Mouse (Mus musculus): ENCODE measurements around the gene Gm8909. TPM values are rescaled to one million over a fixed set of nuclear protein-coding genes. Genes with fewer than 3 reads are reported as not detected.
"Not testable (repeated sequence)": the region's sequence is repeated elsewhere in the genome, so short reads cannot be mapped to it uniquely, and the experiment has no call there.

The Gm8909 gene
- polyA plus RNA-seq, 1 experiment from 2014 or later: 3.0 TPM

- H3K9ac ChIP-seq (replicated peaks; ENCODE audit: low read depth, low read length); H3K27ac ChIP-seq (ENCODE audit: low read length); ATAC-seq (ENCODE audit: insufficient number of reproducible peaks, insufficient read depth, low FRiP score, low read depth); H3K9me3 ChIP-seq (ENCODE audit: control insufficient read depth, low read depth, low read length); H3K4me1 ChIP-seq (ENCODE audit: control insufficient read depth, insufficient read depth, low read length); H3K36me3 ChIP-seq (ENCODE audit: control insufficient read depth, insufficient read depth, low read length): not testable (repeated sequence)
- WGBS: under 1% methylated on average over 33 of the region's 36 CpGs
- peak overlapping the region; percentile 46 for H3K4me2 ChIP-seq (replicated peaks; ENCODE audit: low read depth, low read length)
- peaks cover 17% of the 10 kb centered on the region; the same call in 1 of the 2 replicates for H3K27me3 ChIP-seq (ENCODE audit: control insufficient read depth, insufficient read depth, low read length)
- peak overlapping the region; percentile 27 for H3K4me3 ChIP-seq (ENCODE audit: low read depth, low read length)
Observed at GRCm38 (mm10) chr17:36157782-36158181, 10.6 kb downstream of the Gm8909 start.

GRCm38 (mm10) chr17:36154271-36155149, 13.8 kb downstream of the Gm8909 start:
- Histone ChIP-seq H3K27ac (ENCODE audit: low read length) (no peak overlapping the region), H3K4me1 (ENCODE audit: control insufficient read depth, insufficient read depth, low read length) (no peaks in the 10 kb centered on the region), H3K9ac (replicated peaks; ENCODE audit: low read depth, low read length) (no peak overlapping the region), H3K9me3 (ENCODE audit: control insufficient read depth, low read depth, low read length) (no peaks in the 10 kb centered on the region), H3K4me2 (replicated peaks; ENCODE audit: low read depth, low read length) (0 out of 2 replicates have a peak overlapping the region, but pooled peaks have one; percentile 10), H3K27me3 (ENCODE audit: control insufficient read depth, insufficient read depth, low read length) (peaks cover 3% of the 10 kb centered on the region; the same call in 1 of the 2 replicates), H3K4me3 (ENCODE audit: low read depth, low read length) (no peak overlapping the region), H3K36me3 (ENCODE audit: control insufficient read depth, insufficient read depth, low read length) (no peaks in the 10 kb centered on the region)
- WGBS: 12% methylated on average over 3 of the region's 3 CpGs
- no peak for ATAC-seq (ENCODE audit: insufficient number of reproducible peaks, insufficient read depth, low FRiP score, low read depth)

GRCm38 (mm10) chr17:36151200-36151599, 17.1 kb downstream of the Gm8909 start:
- not testable (repeated sequence) for H3K36me3 ChIP-seq (ENCODE audit: control insufficient read depth, insufficient read depth, low read length); H3K4me2 ChIP-seq (replicated peaks; ENCODE audit: low read depth, low read length); ATAC-seq (ENCODE audit: insufficient number of reproducible peaks, insufficient read depth, low FRiP score, low read depth); H3K4me3 ChIP-seq (ENCODE audit: low read depth, low read length); H3K9ac ChIP-seq (replicated peaks; ENCODE audit: low read depth, low read length); H3K4me1 ChIP-seq (ENCODE audit: control insufficient read depth, insufficient read depth, low read length); H3K9me3 ChIP-seq (ENCODE audit: control insufficient read depth, low read depth, low read length); H3K27ac ChIP-seq (ENCODE audit: low read length); H3K27me3 ChIP-seq (ENCODE audit: control insufficient read depth, insufficient read depth, low read length)
- 46% methylated on average over 4 of the region's 4 CpGs for WGBS

DNA sequence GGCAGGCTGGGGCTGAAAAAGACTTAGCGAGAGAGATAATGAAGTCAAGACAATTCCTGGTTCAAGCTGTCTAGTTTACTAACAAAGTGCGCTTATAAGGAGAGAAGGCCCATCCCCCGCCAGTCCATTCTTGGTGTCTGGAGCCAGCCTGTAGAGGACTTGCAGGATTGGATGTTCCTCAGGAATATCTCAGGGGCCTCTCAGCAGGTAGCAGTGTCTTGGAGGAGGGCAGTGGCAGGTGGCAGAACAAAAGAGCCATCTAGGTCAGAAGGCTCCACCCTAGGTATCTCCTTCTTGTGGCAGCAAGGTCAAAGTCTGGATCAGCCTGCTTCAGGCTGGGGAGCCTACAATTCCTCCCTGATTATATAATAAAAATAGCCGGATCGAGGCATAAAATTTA, 19.9 kb downstream of the Gm8909 start:
- peaks cover 12% of the 10 kb centered on the region for H3K27me3 ChIP-seq (ENCODE audit: control insufficient read depth, insufficient read depth, low read length)
- H3K9me3 ChIP-seq (ENCODE audit: control insufficient read depth, low read depth, low read length); H3K27ac ChIP-seq (ENCODE audit: low read length); H3K4me1 ChIP-seq (ENCODE audit: control insufficient read depth, insufficient read depth, low read length); H3K4me2 ChIP-seq (replicated peaks; ENCODE audit: low read depth, low read length); H3K9ac ChIP-seq (replicated peaks; ENCODE audit: low read depth, low read length); H3K36me3 ChIP-seq (ENCODE audit: control insufficient read depth, insufficient read depth, low read length); H3K4me3 ChIP-seq (ENCODE audit: low read depth, low read length); ATAC-seq (ENCODE audit: insufficient number of reproducible peaks, insufficient read depth, low FRiP score, low read depth): not testable (repeated sequence)
- WGBS: 78% methylated on average over 5 of the region's 5 CpGs

DNA sequence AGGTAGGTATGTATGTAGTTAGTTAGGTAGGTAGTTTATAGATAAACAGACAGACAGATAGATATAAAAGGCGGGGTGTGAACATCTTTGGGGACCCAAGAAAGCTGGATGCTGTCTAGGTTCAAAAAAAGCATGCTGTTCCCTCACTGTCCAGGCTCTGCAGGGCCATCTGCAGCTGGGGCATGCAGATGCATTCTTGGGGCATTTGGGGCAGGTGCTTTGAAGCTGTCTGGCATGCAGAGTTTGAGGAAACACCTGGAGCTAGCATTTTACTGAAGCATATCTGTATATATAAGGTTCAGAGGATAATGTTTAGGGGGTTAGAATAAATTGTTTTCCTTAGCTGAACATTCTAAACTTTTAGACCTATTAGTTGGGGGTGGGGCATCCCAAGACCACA, 21.4 kb downstream of the Gm8909 start:
- WGBS: 72% methylated on average over 1 of the region's 1 CpGs
- H3K9ac ChIP-seq (replicated peaks; ENCODE audit: low read depth, low read length); H3K9me3 ChIP-seq (ENCODE audit: control insufficient read depth, low read depth, low read length); H3K27ac ChIP-seq (ENCODE audit: low read length); H3K4me1 ChIP-seq (ENCODE audit: control insufficient read depth, insufficient read depth, low read length); H3K4me3 ChIP-seq (ENCODE audit: low read depth, low read length); H3K36me3 ChIP-seq (ENCODE audit: control insufficient read depth, insufficient read depth, low read length); H3K4me2 ChIP-seq (replicated peaks; ENCODE audit: low read depth, low read length); ATAC-seq (ENCODE audit: insufficient number of reproducible peaks, insufficient read depth, low FRiP score, low read depth): not testable (repeated sequence)
- H3K27me3 ChIP-seq (ENCODE audit: control insufficient read depth, insufficient read depth, low read length): peaks cover 14% of the 10 kb centered on the region

GRCm38 (mm10) chr17:36145861-36146156, 22.5 kb downstream of the Gm8909 start:
- Histone ChIP-seq H3K4me2 (replicated peaks; ENCODE audit: low read depth, low read length) (peak overlapping the region; percentile 57), H3K27me3 (ENCODE audit: control insufficient read depth, insufficient read depth, low read length) (peaks cover 14% of the 10 kb centered on the region), H3K4me3 (ENCODE audit: low read depth, low read length) (peak overlapping the region; percentile 29)
- H3K9me3 ChIP-seq (ENCODE audit: control insufficient read depth, low read depth, low read length); H3K27ac ChIP-seq (ENCODE audit: low read length); H3K36me3 ChIP-seq (ENCODE audit: control insufficient read depth, insufficient read depth, low read length); ATAC-seq (ENCODE audit: insufficient number of reproducible peaks, insufficient read depth, low FRiP score, low read depth); H3K4me1 ChIP-seq (ENCODE audit: control insufficient read depth, insufficient read depth, low read length); H3K9ac ChIP-seq (replicated peaks; ENCODE audit: low read depth, low read length): not testable (repeated sequence)
- 1% methylated on average over 13 of the region's 13 CpGs for WGBS

DNA sequence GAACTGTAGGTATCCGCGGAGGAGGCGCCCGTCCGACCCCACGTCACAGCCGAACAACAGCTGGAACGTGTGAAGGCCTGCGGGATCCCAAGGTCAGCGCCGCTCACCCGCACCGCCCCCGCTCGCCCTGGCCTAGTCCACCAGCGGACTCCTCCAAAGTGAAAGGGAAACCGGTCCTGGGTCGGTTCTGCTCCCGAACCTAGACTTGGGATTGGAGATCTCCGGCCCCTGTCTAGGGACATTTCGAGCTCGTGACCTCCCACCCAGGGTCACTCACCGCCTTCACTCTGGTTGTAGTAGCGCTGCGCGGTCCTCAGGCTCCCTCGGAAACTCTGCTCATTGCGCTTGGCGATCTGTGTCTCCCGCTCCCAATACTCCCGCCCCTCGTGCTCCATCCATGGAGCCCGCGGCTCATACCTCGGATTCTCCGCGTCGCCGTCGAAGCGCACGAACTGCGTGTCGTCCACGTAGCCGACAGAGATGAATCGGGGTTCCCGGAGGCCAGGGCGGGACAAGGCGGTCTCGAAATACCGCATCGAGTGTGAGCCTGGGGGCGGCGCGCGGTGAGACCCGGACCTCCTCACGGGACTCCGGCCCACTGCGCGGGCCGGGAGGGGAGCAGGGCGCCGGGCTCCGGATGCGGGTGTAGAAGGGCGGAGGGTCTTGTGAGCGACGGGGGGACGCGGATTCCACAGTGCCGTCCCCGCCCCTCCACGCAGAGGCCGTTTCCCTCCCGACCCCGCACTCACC, 23.1 kb downstream of the Gm8909 start:
- H3K9ac ChIP-seq (replicated peaks; ENCODE audit: low read depth, low read length): no peak overlapping the region
- no peak for ATAC-seq (ENCODE audit: insufficient number of reproducible peaks, insufficient read depth, low FRiP score, low read depth)
- H3K4me1 ChIP-seq (ENCODE audit: control insufficient read depth, insufficient read depth, low read length): no peaks in the 10 kb centered on the region
- peaks cover 14% of the 10 kb centered on the region for H3K27me3 ChIP-seq (ENCODE audit: control insufficient read depth, insufficient read depth, low read length)
- H3K36me3 ChIP-seq (ENCODE audit: control insufficient read depth, insufficient read depth, low read length): no peaks in the 10 kb centered on the region
- peak overlapping the region; percentile 29 for H3K4me3 ChIP-seq (ENCODE audit: low read depth, low read length)
- H3K9me3 ChIP-seq (ENCODE audit: control insufficient read depth, low read depth, low read length): no peaks in the 10 kb centered on the region
- H3K27ac ChIP-seq (ENCODE audit: low read length): no peak overlapping the region
- 2% methylated on average over 65 of the region's 78 CpGs for WGBS
- H3K4me2 ChIP-seq (replicated peaks; ENCODE audit: low read depth, low read length): peak overlapping the region; percentile 57

DNA sequence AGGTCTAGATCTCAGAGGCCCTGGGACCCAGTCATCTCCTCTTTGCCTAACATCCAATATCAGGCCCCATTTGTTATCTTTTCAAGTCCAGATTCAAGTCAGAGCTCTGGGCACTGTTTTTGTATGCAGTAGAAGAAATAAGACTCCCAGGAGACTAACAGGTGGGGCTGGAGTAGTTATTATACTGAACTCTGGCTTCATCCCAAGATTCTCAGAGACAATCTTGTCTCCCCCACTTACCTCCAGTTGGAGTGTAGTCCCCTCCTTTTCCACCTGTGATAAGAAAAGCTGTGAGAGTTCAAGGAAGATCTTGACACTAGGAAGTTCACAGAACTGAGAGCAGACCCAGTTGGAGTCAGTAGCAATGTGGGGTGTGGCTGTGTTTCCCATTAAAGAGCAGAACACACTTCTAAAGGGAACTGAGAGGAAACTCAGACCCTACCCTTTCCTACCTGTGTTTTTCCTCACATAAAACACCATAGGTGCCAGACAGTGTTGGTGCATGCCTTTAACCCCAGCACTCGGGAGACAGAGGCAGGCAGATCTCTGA, 32.0 kb downstream of the Gm8909 start:
- H3K9me3 ChIP-seq (ENCODE audit: control insufficient read depth, low read depth, low read length); ATAC-seq (ENCODE audit: insufficient number of reproducible peaks, insufficient read depth, low FRiP score, low read depth): not testable (repeated sequence)
- WGBS: 63% methylated on average over 1 of the region's 1 CpGs

More for the DNA sequence above, 32.0 kb downstream of the Gm8909 start:
- H3K27me3 ChIP-seq (ENCODE audit: control insufficient read depth, insufficient read depth, low read length); H3K27ac ChIP-seq (ENCODE audit: low read length); H3K4me1 ChIP-seq (ENCODE audit: control insufficient read depth, insufficient read depth, low read length); H3K36me3 ChIP-seq (ENCODE audit: control insufficient read depth, insufficient read depth, low read length); H3K4me3 ChIP-seq (ENCODE audit: low read depth, low read length); H3K4me2 ChIP-seq (replicated peaks; ENCODE audit: low read depth, low read length); H3K9ac ChIP-seq (replicated peaks; ENCODE audit: low read depth, low read length): not testable (repeated sequence)
